Mouse (Mus musculus) kidney, embryonic 15.5 days (tissue): ENCODE measurements around the gene Zfp523. TPM values are rescaled to one million over a fixed set of nuclear protein-coding genes. Genes with fewer than 3 reads are reported as not detected.

Experiments used
- ATAC-seq: fragments of 200-750 bp; cut with Nextera tagmentation; replicated peaks from 2 replicates; pipeline ENCODE4 v1.8.0; 2017; ENCODE audit warnings: moderate TSS enrichment; ENCODE audit not compliant: low FRiP score
- H3K27ac ChIP-seq: fragments of 300-500 bp; sonication (generic); 2 replicates; pipeline ENCODE4 v1.5.1; 2015; ENCODE audit warnings: mild to moderate bottlenecking, inconsistent platforms
- H3K27me3 ChIP-seq: fragments of 300-500 bp; sonication (generic); 2 replicates; pipeline ENCODE4 v1.6.1; 2015; ENCODE audit warnings: inconsistent platforms
- H3K36me3 ChIP-seq: fragments of 300-500 bp; sonication (generic); 2 replicates; pipeline ENCODE4 v1.6.1; 2015; ENCODE audit warnings: inconsistent platforms
- H3K4me1 ChIP-seq: fragments of 300-500 bp; sonication (generic); 2 replicates; pipeline ENCODE4 v1.6.1; 2015; ENCODE audit warnings: inconsistent platforms
- H3K4me2 ChIP-seq: fragments of 300-500 bp; sonication (generic); 2 replicates; pipeline ENCODE4 v1.6.1; 2015; ENCODE audit warnings: moderate library complexity, mild to moderate bottlenecking, inconsistent platforms
- H3K4me3 ChIP-seq: fragments of 300-500 bp; sonication (generic); replicated peaks from 2 replicates; pipeline ENCODE4 v1.5.1; 2015; ENCODE audit warnings: mild to moderate bottlenecking, inconsistent platforms
- H3K9ac ChIP-seq: fragments of 300-500 bp; sonication (generic); 2 replicates; pipeline ENCODE4 v1.6.1; 2015; ENCODE audit warnings: mild to moderate bottlenecking, inconsistent platforms
- H3K9me3 ChIP-seq: fragments of 300-500 bp; sonication (generic); replicated peaks from 2 replicates; pipeline ENCODE4 v1.6.1; 2016; ENCODE audit warnings: inconsistent platforms
- WGBS: fragments of 180-500 bp; shearing (Covaris S2); methylation state at CpG from one replicate; pipeline ENCODE4 v1.1.7; 2015; ENCODE audit warnings: mixed read lengths; 5-methylcytosine and 5-hydroxymethylcytosine counted together
- polyA plus RNA-seq: library from polyadenylated mRNA; unstranded; fragments of >200 nt; fragmentation: Nextera tagmentation; extraction: Ambion mirVana; gene quantifications from 2 replicates; pipeline ENCODE4 v1.2.1, GENCODE M21; 2015

Gene Zfp523
- polyA plus RNA-seq: 36.3 and 40.1 TPM in 2 replicates

GRCm38 (mm10) chr17:28176775-28177539 lies at the start of gene Zfp523:
Gene Zfp523 (plus strand): TSS chr17:28177129.
- ATAC-seq: peak; percentile 82
- H3K4me1 ChIP-seq: peaks cover 75% of the 10 kb centered on the region

GRCm38 (mm10) chr17:28129796-28130195 lies 47.1 kb upstream of the Zfp523 start:
- H3K27ac ChIP-seq: no peak overlapping the region
- H3K27me3 ChIP-seq: no peaks in the 10 kb centered on the region
- H3K4me3 ChIP-seq: no peak overlapping the region
- H3K4me2 ChIP-seq: no peak overlapping the region
- no peak for ATAC-seq
- H3K9ac ChIP-seq: no peak overlapping the region
- H3K36me3 ChIP-seq: no peaks in the 10 kb centered on the region
- peaks cover 17% of the 10 kb centered on the region for H3K4me1 ChIP-seq
- no peaks in the 10 kb centered on the region for H3K9me3 ChIP-seq
- 93% methylated on average over 5 of the region's 5 CpGs for WGBS

More at GRCm38 (mm10) chr17:28176775-28177539, at the start of gene Zfp523:
- Histone ChIP-seq H3K27me3 (no peaks in the 10 kb centered on the region), H3K27ac (peak within 1 kb of the TSS; percentile 94), H3K9me3 (no peaks in the 10 kb centered on the region), H3K4me3 (peak within 1 kb of the TSS; percentile 92), H3K36me3 (peaks cover 15% of the 10 kb centered on the region; the same call in 1 of the 2 replicates), H3K4me2 (peak within 1 kb of the TSS; percentile 96), H3K9ac (peak within 1 kb of the TSS; percentile 94)
- under 1% methylated on average over 61 of the region's 82 CpGs for WGBS

DNA sequence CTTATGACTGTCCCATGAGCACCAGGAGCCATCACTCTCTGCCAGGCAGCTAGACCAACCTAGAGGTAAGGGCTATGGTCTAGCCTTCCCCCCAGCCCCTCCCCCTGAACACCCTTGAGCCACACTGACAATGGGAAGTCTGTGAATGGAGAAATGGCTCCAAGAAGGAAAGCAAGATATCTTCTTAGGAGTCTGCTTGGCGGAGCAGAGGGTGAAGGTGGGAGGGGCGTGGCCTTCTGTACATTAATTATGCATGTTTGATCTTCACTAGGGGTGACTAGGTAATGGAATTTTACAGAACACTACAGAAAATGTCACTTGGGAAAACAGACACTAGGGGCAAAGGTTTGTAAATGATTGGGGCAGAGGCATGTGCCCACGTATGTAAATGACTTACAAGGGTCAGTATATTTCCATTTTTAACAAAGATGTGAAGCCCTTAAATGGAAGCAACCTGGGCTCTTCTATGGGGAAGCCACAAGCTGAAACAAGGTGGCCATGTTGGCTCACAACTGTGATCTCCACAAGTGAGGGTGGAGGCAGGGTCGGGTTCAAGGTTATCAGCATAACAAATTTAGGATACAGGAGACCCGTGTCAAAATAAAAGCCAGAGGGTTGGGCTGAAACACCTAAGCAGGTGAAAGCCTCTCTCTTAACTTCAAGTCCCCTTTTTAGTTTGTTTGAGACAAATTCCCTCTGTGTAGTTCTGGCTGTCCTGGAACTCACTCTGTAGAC lies 46.4 kb upstream of the Zfp523 start:
- no peaks in the 10 kb centered on the region for H3K27me3 ChIP-seq
- no peaks in the 10 kb centered on the region for H3K36me3 ChIP-seq
- ATAC-seq: no peak
- H3K27ac ChIP-seq: no peak overlapping the region
- H3K4me3 ChIP-seq: no peak overlapping the region
- H3K4me2 ChIP-seq: no peak overlapping the region
- H3K9ac ChIP-seq: no peak overlapping the region
- H3K4me1 ChIP-seq: peaks cover 19% of the 10 kb centered on the region
- 71% methylated on average over 5 of the region's 5 CpGs for WGBS
- no peaks in the 10 kb centered on the region for H3K9me3 ChIP-seq

GRCm38 (mm10) chr17:28131156-28131555 lies 45.8 kb upstream of the Zfp523 start:
- Histone ChIP-seq H3K4me1 (peaks cover 22% of the 10 kb centered on the region), H3K9ac (no peak overlapping the region)
- no peak for ATAC-seq

GRCm38 (mm10) chr17:28133193-28133592 lies 43.7 kb upstream of the Zfp523 start:
- 5% methylated on average over 14 of the region's 14 CpGs for WGBS
- ATAC-seq: no peak; the same call in 1 of the 2 replicates

More at GRCm38 (mm10) chr17:28131156-28131555, 45.8 kb upstream of the Zfp523 start:
- Histone ChIP-seq H3K27ac (no peak overlapping the region), H3K9me3 (no peaks in the 10 kb centered on the region), H3K4me2 (no peak overlapping the region), H3K36me3 (no peaks in the 10 kb centered on the region), H3K4me3 (no peak overlapping the region), H3K27me3 (no peaks in the 10 kb centered on the region)

DNA sequence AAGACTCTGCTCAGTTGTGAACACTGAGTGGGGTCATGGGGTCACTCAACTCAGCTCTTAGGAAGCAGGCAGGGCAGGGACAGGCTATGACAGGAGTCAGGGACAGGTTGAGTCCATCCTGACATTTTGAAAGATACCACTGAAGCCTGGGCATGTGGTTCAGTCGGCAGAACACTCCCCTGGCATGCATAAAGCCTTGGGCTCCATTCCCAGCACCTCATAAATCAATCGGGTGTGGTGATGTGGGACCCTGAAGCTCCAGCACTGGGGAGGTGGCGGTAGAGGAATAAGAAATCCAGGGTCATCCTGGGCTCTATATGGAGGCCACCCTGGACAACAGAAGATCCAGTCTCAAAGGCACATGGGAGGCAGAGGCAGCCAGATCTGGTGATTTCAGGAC lies 41.4 kb upstream of the Zfp523 start:
- no peak overlapping the region for H3K4me3 ChIP-seq
- peaks cover 8% of the 10 kb centered on the region for H3K27me3 ChIP-seq
- H3K9me3 ChIP-seq: no peaks in the 10 kb centered on the region
- no peak overlapping the region for H3K27ac ChIP-seq
- ATAC-seq: no peak
- H3K4me2 ChIP-seq: no peak overlapping the region
- H3K36me3 ChIP-seq: no peaks in the 10 kb centered on the region
- H3K4me1 ChIP-seq: peaks cover 43% of the 10 kb centered on the region
- H3K9ac ChIP-seq: no peak overlapping the region
- WGBS: 49% methylated on average over 3 of the region's 3 CpGs

More at GRCm38 (mm10) chr17:28133193-28133592, 43.7 kb upstream of the Zfp523 start:
- no peak overlapping the region for H3K27ac ChIP-seq
- peak overlapping the region; percentile 24; the same call in 1 of the 2 replicates for H3K4me2 ChIP-seq
- H3K36me3 ChIP-seq: no peaks in the 10 kb centered on the region
- no peaks in the 10 kb centered on the region for H3K27me3 ChIP-seq
- H3K4me1 ChIP-seq: peaks cover 30% of the 10 kb centered on the region
- H3K4me3 ChIP-seq: no peak overlapping the region
- H3K9me3 ChIP-seq: no peaks in the 10 kb centered on the region
- H3K9ac ChIP-seq: no peak overlapping the region

- no peak overlapping the region for H3K27ac ChIP-seq
- peaks cover 49% of the 10 kb centered on the region for H3K4me1 ChIP-seq
- 28% methylated on average over 5 of the region's 5 CpGs for WGBS
- no peak overlapping the region for H3K4me2 ChIP-seq
- no peak overlapping the region for H3K4me3 ChIP-seq
- H3K9ac ChIP-seq: 0 out of 2 replicates have a peak overlapping the region, but pooled peaks have one; percentile 7
- no peak for ATAC-seq
- no peaks in the 10 kb centered on the region for H3K9me3 ChIP-seq
- H3K36me3 ChIP-seq: no peaks in the 10 kb centered on the region
- H3K27me3 ChIP-seq: peaks cover 12% of the 10 kb centered on the region
Measured at GRCm38 (mm10) chr17:28136266-28136665, 40.7 kb upstream of the Zfp523 start.

GRCm38 (mm10) chr17:28138013-28138412 lies 38.9 kb upstream of the Zfp523 start:
- ATAC-seq: no peak
- 83% methylated on average over 8 of the region's 8 CpGs for WGBS
- Histone ChIP-seq H3K27ac (no peak overlapping the region), H3K9me3 (no peaks in the 10 kb centered on the region), H3K9ac (no peak overlapping the region), H3K4me2 (no peak overlapping the region), H3K4me1 (peaks cover 53% of the 10 kb centered on the region), H3K4me3 (no peak overlapping the region), H3K36me3 (no peaks in the 10 kb centered on the region), H3K27me3 (peaks cover 14% of the 10 kb centered on the region)

- no peak overlapping the region for H3K27ac ChIP-seq
- H3K9ac ChIP-seq: no peak overlapping the region
- H3K9me3 ChIP-seq: no peaks in the 10 kb centered on the region
- peaks cover 55% of the 10 kb centered on the region for H3K4me1 ChIP-seq
- no peak overlapping the region for H3K4me3 ChIP-seq
- no peaks in the 10 kb centered on the region for H3K36me3 ChIP-seq
- H3K27me3 ChIP-seq: peaks cover 14% of the 10 kb centered on the region
- no peak for ATAC-seq
- 63% methylated on average over 9 of the region's 9 CpGs for WGBS
- no peak overlapping the region for H3K4me2 ChIP-seq
Measured at GRCm38 (mm10) chr17:28138685-28139084, 38.2 kb upstream of the Zfp523 start.

- H3K4me2 ChIP-seq: peak overlapping the region; percentile 95
- no peaks in the 10 kb centered on the region for H3K36me3 ChIP-seq
- peak overlapping the region; percentile 91 for H3K27ac ChIP-seq
- H3K4me3 ChIP-seq: peak overlapping the region; percentile 73; the same call in 1 of the 2 replicates
- 22% methylated on average over 13 of the region's 13 CpGs for WGBS
- ATAC-seq: no peak
- H3K4me1 ChIP-seq: peaks cover 72% of the 10 kb centered on the region
- H3K27me3 ChIP-seq: peaks cover 17% of the 10 kb centered on the region
- no peak overlapping the region for H3K9ac ChIP-seq
- no peaks in the 10 kb centered on the region for H3K9me3 ChIP-seq
Measured at GRCm38 (mm10) chr17:28140431-28141204, 36.3 kb upstream of the Zfp523 start.

DNA sequence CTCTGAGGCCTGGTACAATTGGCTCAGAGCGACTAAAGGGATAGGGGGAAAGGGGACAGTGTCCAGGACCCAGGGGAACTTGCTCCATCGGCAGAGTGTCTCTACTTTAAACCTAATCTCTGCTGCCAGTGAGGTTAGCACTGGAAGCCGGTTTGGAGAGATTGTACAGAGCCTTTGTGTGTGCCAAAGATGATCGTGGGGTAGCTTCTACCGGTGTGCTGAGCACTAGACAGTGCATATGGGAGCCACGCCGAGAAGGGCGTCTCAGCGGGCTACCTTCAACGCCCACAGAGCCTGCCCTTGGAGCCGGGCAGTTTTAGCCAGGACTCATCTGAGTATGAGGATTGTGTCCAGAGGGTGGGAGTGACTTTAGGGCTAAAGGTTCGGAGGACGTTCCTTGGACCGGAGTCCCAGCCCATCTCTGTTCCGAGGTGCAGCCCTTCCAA lies 35.7 kb upstream of the Zfp523 start:
- Histone ChIP-seq H3K36me3 (no peaks in the 10 kb centered on the region), H3K9me3 (no peaks in the 10 kb centered on the region), H3K27ac (peak overlapping the region; percentile 91), H3K4me2 (peak overlapping the region; percentile 95), H3K4me3 (peak overlapping the region; percentile 73), H3K4me1 (peaks cover 75% of the 10 kb centered on the region), H3K27me3 (peaks cover 17% of the 10 kb centered on the region), H3K9ac (peak overlapping the region; percentile 84)
- 2% methylated on average over 15 of the region's 15 CpGs for WGBS
- ATAC-seq: no peak
